Mouse (Mus musculus): ENCODE measurements around the gene Gm17190.
"Not testable (repeated sequence)": the region's sequence is repeated elsewhere in the genome, so short reads cannot be mapped to it uniquely, and the experiment has no call there.

The Gm17190 gene

GRCm38 (mm10) chr13:96081754-96082153 lies at the start of gene Gm17190:
Gene Gm17190, plus strand, starts transcription at chr13:96082054.
- not testable (repeated sequence) for DNase-seq (ENCODE audit: low read depth)

GRCm38 (mm10) chr13:96039536-96039935 lies 42.3 kb upstream of the Gm17190 start:
- no peak for DNase-seq (ENCODE audit: low read depth)

GRCm38 (mm10) chr13:96040275-96041042 lies 41.4 kb upstream of the Gm17190 start:
- DNase-seq (ENCODE audit: low read depth) = no peak

GRCm38 (mm10) chr13:96045396-96045795 lies 36.5 kb upstream of the Gm17190 start:
- DNase-seq (ENCODE audit: low read depth) = no peak

- DNase-seq (ENCODE audit: low read depth) = no peak
These were observed 29.1 kb upstream of the Gm17190 start for GRCm38 (mm10) chr13:96052755-96053154.

GRCm38 (mm10) chr13:96073555-96073954 lies 8.3 kb upstream of the Gm17190 start:
- no peak for DNase-seq (ENCODE audit: low read depth)

GRCm38 (mm10) chr13:96081276-96081675 lies 578 bp upstream of the Gm17190 start, which contains the start of gene Gm20075:
Gene Gm20075, minus strand, starts transcription at chr13:96081376.
- DNase-seq (ENCODE audit: low read depth) = not testable (repeated sequence)

GRCm38 (mm10) chr13:96085581-96086302 lies 3.9 kb downstream of the Gm17190 start:
- DNase-seq (ENCODE audit: low read depth) = no peak

- DNase-seq (ENCODE audit: low read depth) = no peak
These were observed 9.1 kb downstream of the Gm17190 start for GRCm38 (mm10) chr13:96090929-96091328.

GRCm38 (mm10) chr13:96106367-96106766 lies 24.5 kb downstream of the Gm17190 start:
- no peak for DNase-seq (ENCODE audit: low read depth)

- no peak for DNase-seq (ENCODE audit: low read depth)
These were observed 28.9 kb downstream of the Gm17190 start for GRCm38 (mm10) chr13:96110767-96111166.

- DNase-seq (ENCODE audit: low read depth) = no peak
These were observed 30.9 kb downstream of the Gm17190 start for GRCm38 (mm10) chr13:96112711-96113110.

GRCm38 (mm10) chr13:96125011-96125410 lies 43.2 kb downstream of the Gm17190 start:
- DNase-seq (ENCODE audit: low read depth) = no peak

- no peak for DNase-seq (ENCODE audit: low read depth)
These were observed 44.8 kb downstream of the Gm17190 start for GRCm38 (mm10) chr13:96126669-96127068.

- no peak for DNase-seq (ENCODE audit: low read depth)
These were observed 47.2 kb downstream of the Gm17190 start for GRCm38 (mm10) chr13:96129081-96129480.

- no peak for DNase-seq (ENCODE audit: low read depth)
These were observed 49.2 kb downstream of the Gm17190 start for GRCm38 (mm10) chr13:96131050-96131449.

GRCm38 (mm10) chr13:96131911-96132310 lies 50.1 kb downstream of the Gm17190 start:
- DNase-seq (ENCODE audit: low read depth) = no peak

GRCm38 (mm10) chr13:96132401-96132816 lies 50.6 kb downstream of the Gm17190 start, which contains the start of gene Sv2c:
Gene Sv2c, minus strand, starts transcription at chr13:96132577.
- DNase-seq (ENCODE audit: low read depth) = no peak
